Mouse (Mus musculus) T-cell, adult 2 months (primary cell): ENCODE measurements around the gene Gm10428.

Experiments used
- DNase-seq: peaks from one replicate; pipeline ENCODE4 v3.0.0; 2022; ENCODE audit warnings: low spot score

The Gm10428 gene

GRCm38 (mm10) chr11:62752780-62753179 lies at the start of gene Gm10428:
Gm10428 (plus strand) TSS chr11:62753100.
- DNase-seq: peak; percentile 56

- DNase-seq: no peak
These were observed 46.8 kb upstream of the Gm10428 start for GRCm38 (mm10) chr11:62706141-62706540.

- no peak for DNase-seq
These were observed 44.6 kb upstream of the Gm10428 start for GRCm38 (mm10) chr11:62708252-62708651.

- no peak for DNase-seq
These were observed 42.2 kb upstream of the Gm10428 start for GRCm38 (mm10) chr11:62710657-62711056.

GRCm38 (mm10) chr11:62728276-62728675 lies 24.6 kb upstream of the Gm10428 start:
- DNase-seq: no peak

- peak; percentile 82 for DNase-seq
These were observed 21.4 kb upstream of the Gm10428 start, which contains the start of gene Zfp287 for GRCm38 (mm10) chr11:62731311-62732021. Zfp287 (minus strand) TSS chr11:62731905.

- DNase-seq: no peak
These were observed 20.9 kb upstream of the Gm10428 start for GRCm38 (mm10) chr11:62732022-62732387.

GRCm38 (mm10) chr11:62732665-62733064 lies 20.2 kb upstream of the Gm10428 start:
- no peak for DNase-seq

GRCm38 (mm10) chr11:62741186-62741585 lies 11.7 kb upstream of the Gm10428 start:
- DNase-seq: peak; percentile 61

- DNase-seq: no peak
These were observed 10.5 kb upstream of the Gm10428 start for GRCm38 (mm10) chr11:62742261-62742957.

GRCm38 (mm10) chr11:62744103-62744502 lies 8.8 kb upstream of the Gm10428 start:
- peak; percentile 72 for DNase-seq

GRCm38 (mm10) chr11:62746001-62746533 lies 6.8 kb upstream of the Gm10428 start:
- DNase-seq: peak; percentile 73

GRCm38 (mm10) chr11:62747227-62747626 lies 5.7 kb upstream of the Gm10428 start:
- DNase-seq: no peak

- DNase-seq: no peak
These were observed 4.8 kb upstream of the Gm10428 start for GRCm38 (mm10) chr11:62748062-62748461.

- peak; percentile 36 for DNase-seq
These were observed 3.5 kb upstream of the Gm10428 start for GRCm38 (mm10) chr11:62749445-62749844.

- peak; percentile 45 for DNase-seq
These were observed 709 bp upstream of the Gm10428 start for GRCm38 (mm10) chr11:62752191-62752590.

GRCm38 (mm10) chr11:62756456-62757142 lies 3.7 kb downstream of the Gm10428 start:
- DNase-seq: peak; percentile 83

GRCm38 (mm10) chr11:62757143-62757507 lies 4.2 kb downstream of the Gm10428 start:
- DNase-seq: no peak

GRCm38 (mm10) chr11:62757906-62758305 lies 5.0 kb downstream of the Gm10428 start:
- DNase-seq: no peak

- no peak for DNase-seq
These were observed 5.6 kb downstream of the Gm10428 start for GRCm38 (mm10) chr11:62758491-62758890.

- DNase-seq: no peak
These were observed 8.0 kb downstream of the Gm10428 start for GRCm38 (mm10) chr11:62760755-62761457.

- DNase-seq: no peak
These were observed 23.6 kb downstream of the Gm10428 start for GRCm38 (mm10) chr11:62776510-62776909.
